Mouse (Mus musculus): Measurements from ENCODE around the gene 3100002H09Rik. TPM values are rescaled to one million over a fixed set of nuclear protein-coding genes. Genes with fewer than 3 reads are reported as not detected.

The 3100002H09Rik gene
- polyA plus RNA-seq, 1 experiment from 2014 or later = 0.84 TPM

GRCm38 (mm10) chr4:124607166-124607565 lies 3.4 kb downstream of the 3100002H09Rik start:
- H3K27ac ChIP-seq (replicated peaks; ENCODE audit: low read depth, low read length) = no peak overlapping the region
- no peaks in the 10 kb centered on the region for H3K36me3 ChIP-seq (ENCODE audit: control insufficient read depth, insufficient read depth, low read length)
- H3K9me3 ChIP-seq (ENCODE audit: control insufficient read depth, low read length) = no peaks in the 10 kb centered on the region
- H3K4me2 ChIP-seq (ENCODE audit: low read length) = no peak overlapping the region
- ATAC-seq (ENCODE audit: low FRiP score, low TSS enrichment) (no peak), DNase-seq (no peak)
- H3K27me3 ChIP-seq (ENCODE audit: control insufficient read depth, insufficient read depth, low read length) = 0 out of 2 replicates have a peak, but pooled peaks cover 3% of the 10 kb centered on the region
- H3K9ac ChIP-seq (replicated peaks; ENCODE audit: low read length) = no peak overlapping the region
- 60% methylated on average over 8 of the region's 8 CpGs for WGBS
- H3K4me1 ChIP-seq (ENCODE audit: control insufficient read depth, insufficient read depth, low read length) = no peaks in the 10 kb centered on the region
- H3K4me3 ChIP-seq (replicated peaks; ENCODE audit: low read depth, low read length) = no peak overlapping the region

GRCm38 (mm10) chr4:124606180-124606579 lies 4.4 kb downstream of the 3100002H09Rik start:
- Histone ChIP-seq H3K36me3 (ENCODE audit: control insufficient read depth, insufficient read depth, low read length) (no peaks in the 10 kb centered on the region), H3K27me3 (ENCODE audit: control insufficient read depth, insufficient read depth, low read length) (0 out of 2 replicates have a peak, but pooled peaks cover 3% of the 10 kb centered on the region), H3K4me3 (replicated peaks; ENCODE audit: low read depth, low read length) (no peak overlapping the region), H3K4me1 (ENCODE audit: control insufficient read depth, insufficient read depth, low read length) (no peaks in the 10 kb centered on the region), H3K27ac (replicated peaks; ENCODE audit: low read depth, low read length) (no peak overlapping the region), H3K4me2 (ENCODE audit: low read length) (no peak overlapping the region), H3K9ac (replicated peaks; ENCODE audit: low read length) (no peak overlapping the region), H3K9me3 (ENCODE audit: control insufficient read depth, low read length) (no peaks in the 10 kb centered on the region)
- ATAC-seq (ENCODE audit: low FRiP score, low TSS enrichment) (no peak), DNase-seq (no peak)
- WGBS = 80% methylated on average over 3 of the region's 3 CpGs

DNA sequence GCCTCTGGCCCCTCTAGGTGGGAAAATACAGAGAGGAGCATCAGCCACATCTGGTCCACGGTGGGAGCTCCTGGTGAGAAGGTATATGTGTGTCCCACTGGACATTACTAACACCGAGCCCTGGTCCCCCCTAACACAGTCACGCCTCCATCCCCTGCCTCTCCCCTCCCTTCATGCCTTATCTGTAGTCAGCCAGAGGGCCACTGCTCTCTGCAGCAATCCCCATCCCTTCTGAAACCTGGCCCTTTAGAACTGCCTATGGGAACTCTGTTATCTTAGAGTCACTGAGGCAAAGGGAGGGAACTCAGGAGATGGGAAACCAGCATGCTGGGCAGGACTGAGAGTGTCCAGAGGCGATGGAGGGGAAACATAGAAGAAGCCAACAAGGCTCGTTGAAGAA lies 5.3 kb downstream of the 3100002H09Rik start:
- Histone ChIP-seq H3K4me3 (replicated peaks; ENCODE audit: low read depth, low read length) (no peak overlapping the region), H3K9me3 (ENCODE audit: control insufficient read depth, low read length) (no peaks in the 10 kb centered on the region), H3K9ac (replicated peaks; ENCODE audit: low read length) (no peak overlapping the region), H3K27me3 (ENCODE audit: control insufficient read depth, insufficient read depth, low read length) (0 out of 2 replicates have a peak, but pooled peaks cover 3% of the 10 kb centered on the region), H3K36me3 (ENCODE audit: control insufficient read depth, insufficient read depth, low read length) (no peaks in the 10 kb centered on the region), H3K4me1 (ENCODE audit: control insufficient read depth, insufficient read depth, low read length) (no peaks in the 10 kb centered on the region), H3K4me2 (ENCODE audit: low read length) (no peak overlapping the region), H3K27ac (replicated peaks; ENCODE audit: low read depth, low read length) (no peak overlapping the region)
- no peak for ATAC-seq (ENCODE audit: low FRiP score, low TSS enrichment)
- 79% methylated on average over 5 of the region's 5 CpGs for WGBS
- no peak for DNase-seq

- Histone ChIP-seq H3K4me2 (ENCODE audit: low read length) (no peak overlapping the region), H3K4me1 (ENCODE audit: control insufficient read depth, insufficient read depth, low read length) (no peaks in the 10 kb centered on the region), H3K36me3 (ENCODE audit: control insufficient read depth, insufficient read depth, low read length) (no peaks in the 10 kb centered on the region), H3K9ac (replicated peaks; ENCODE audit: low read length) (no peak overlapping the region), H3K4me3 (replicated peaks; ENCODE audit: low read depth, low read length) (no peak overlapping the region), H3K9me3 (ENCODE audit: control insufficient read depth, low read length) (no peaks in the 10 kb centered on the region), H3K27me3 (ENCODE audit: control insufficient read depth, insufficient read depth, low read length) (0 out of 2 replicates have a peak, but pooled peaks cover 3% of the 10 kb centered on the region), H3K27ac (replicated peaks; ENCODE audit: low read depth, low read length) (no peak overlapping the region)
- 33% methylated on average over 9 of the region's 9 CpGs for WGBS
- ATAC-seq (ENCODE audit: low FRiP score, low TSS enrichment) (no peak), DNase-seq (no peak)
These were observed 6.9 kb downstream of the 3100002H09Rik start for GRCm38 (mm10) chr4:124603712-124604111.

DNA sequence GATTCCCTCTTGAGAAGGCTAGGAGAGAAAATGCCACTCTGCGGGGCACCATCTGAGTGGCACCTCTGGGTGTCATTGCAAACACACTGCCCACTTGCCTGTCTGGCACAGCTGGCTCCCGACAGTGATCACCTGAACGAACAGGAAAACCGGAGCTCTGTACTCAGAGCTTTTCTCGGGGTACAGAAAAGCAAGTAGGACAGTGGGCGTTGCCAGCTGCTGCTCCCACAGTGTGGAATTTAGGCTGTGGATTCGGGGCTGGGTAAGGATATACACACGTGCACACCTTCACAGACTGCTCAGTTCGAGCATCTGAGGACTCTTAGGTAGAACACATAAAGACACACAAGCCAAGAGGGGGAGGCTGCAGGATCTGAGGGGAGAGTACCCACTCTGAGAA lies 14.7 kb downstream of the 3100002H09Rik start:
- ATAC-seq (ENCODE audit: low FRiP score, low TSS enrichment) = no peak
- Histone ChIP-seq H3K27me3 (ENCODE audit: control insufficient read depth, insufficient read depth, low read length) (no peaks in the 10 kb centered on the region), H3K4me3 (replicated peaks; ENCODE audit: low read depth, low read length) (no peak overlapping the region), H3K36me3 (ENCODE audit: control insufficient read depth, insufficient read depth, low read length) (no peaks in the 10 kb centered on the region), H3K27ac (replicated peaks; ENCODE audit: low read depth, low read length) (no peak overlapping the region), H3K9me3 (ENCODE audit: control insufficient read depth, low read length) (no peaks in the 10 kb centered on the region), H3K4me1 (ENCODE audit: control insufficient read depth, insufficient read depth, low read length) (no peaks in the 10 kb centered on the region), H3K9ac (replicated peaks; ENCODE audit: low read length) (no peak overlapping the region), H3K4me2 (ENCODE audit: low read length) (no peak overlapping the region)
- WGBS = 86% methylated on average over 9 of the region's 9 CpGs
- no peak for DNase-seq

GRCm38 (mm10) chr4:124594933-124595332 lies 15.7 kb downstream of the 3100002H09Rik start:
- H3K36me3 ChIP-seq (ENCODE audit: control insufficient read depth, insufficient read depth, low read length) = no peaks in the 10 kb centered on the region
- ATAC-seq (ENCODE audit: low FRiP score, low TSS enrichment) = no peak
- H3K4me3 ChIP-seq (replicated peaks; ENCODE audit: low read depth, low read length) = no peak overlapping the region
- H3K27me3 ChIP-seq (ENCODE audit: control insufficient read depth, insufficient read depth, low read length) = no peaks in the 10 kb centered on the region
- H3K4me2 ChIP-seq (ENCODE audit: low read length) = no peak overlapping the region
- H3K27ac ChIP-seq (replicated peaks; ENCODE audit: low read depth, low read length) = no peak overlapping the region
- 40% methylated on average over 13 of the region's 13 CpGs for WGBS
- H3K9me3 ChIP-seq (ENCODE audit: control insufficient read depth, low read length) = no peaks in the 10 kb centered on the region
- peak; percentile 73 for DNase-seq
- H3K4me1 ChIP-seq (ENCODE audit: control insufficient read depth, insufficient read depth, low read length) = no peaks in the 10 kb centered on the region
- no peak overlapping the region for H3K9ac ChIP-seq (replicated peaks; ENCODE audit: low read length)

DNA sequence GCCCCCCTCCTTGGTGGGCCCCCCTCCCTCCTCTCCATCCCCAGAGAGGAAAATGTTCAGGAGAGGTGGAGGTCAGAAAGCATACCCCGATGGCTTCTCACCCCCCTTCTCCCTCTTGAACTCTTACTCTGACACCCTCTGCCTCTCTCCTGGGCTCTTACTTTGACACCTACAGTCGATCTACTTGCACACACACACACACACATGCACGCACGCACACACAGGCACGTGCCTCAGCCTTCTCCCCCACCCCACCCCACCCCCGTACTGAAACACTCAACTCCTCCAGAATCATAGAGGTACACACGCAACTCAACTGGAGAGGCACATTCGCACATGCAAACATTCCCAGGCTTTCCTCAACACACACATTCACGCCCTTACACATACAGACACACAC lies 16.9 kb downstream of the 3100002H09Rik start:
- DNase-seq = no peak

DNA sequence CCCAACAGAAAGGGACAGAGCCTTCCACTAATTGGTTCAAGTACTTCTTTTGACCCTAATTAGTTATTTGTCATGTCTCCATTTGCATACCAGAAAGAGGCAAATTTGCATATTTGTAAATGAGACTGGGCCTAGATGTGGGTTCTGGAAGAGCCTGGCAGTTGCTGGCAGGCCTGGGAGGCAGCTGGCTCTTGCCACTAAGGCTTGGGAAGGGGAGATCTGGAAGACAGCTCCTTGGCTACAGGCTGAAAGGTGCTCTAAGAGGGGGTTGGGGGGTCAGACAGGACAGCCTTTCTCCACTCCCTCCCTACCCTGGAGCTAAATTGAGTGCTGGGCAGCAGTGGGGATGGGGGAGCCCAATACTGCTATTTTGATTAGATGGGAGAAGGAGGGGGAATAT lies 17.4 kb downstream of the 3100002H09Rik start:
- Histone ChIP-seq H3K4me1 (ENCODE audit: control insufficient read depth, insufficient read depth, low read length) (no peaks in the 10 kb centered on the region), H3K9me3 (ENCODE audit: control insufficient read depth, low read length) (no peaks in the 10 kb centered on the region), H3K27ac (replicated peaks; ENCODE audit: low read depth, low read length) (no peak overlapping the region), H3K4me3 (replicated peaks; ENCODE audit: low read depth, low read length) (no peak overlapping the region), H3K36me3 (ENCODE audit: control insufficient read depth, insufficient read depth, low read length) (no peaks in the 10 kb centered on the region), H3K27me3 (ENCODE audit: control insufficient read depth, insufficient read depth, low read length) (no peaks in the 10 kb centered on the region), H3K4me2 (ENCODE audit: low read length) (no peak overlapping the region), H3K9ac (replicated peaks; ENCODE audit: low read length) (no peak overlapping the region)
- ATAC-seq (ENCODE audit: low FRiP score, low TSS enrichment) (no peak), DNase-seq (no peak)

More for the DNA sequence above, 16.9 kb downstream of the 3100002H09Rik start:
- Histone ChIP-seq H3K4me2 (ENCODE audit: low read length) (no peak overlapping the region), H3K27me3 (ENCODE audit: control insufficient read depth, insufficient read depth, low read length) (no peaks in the 10 kb centered on the region), H3K27ac (replicated peaks; ENCODE audit: low read depth, low read length) (no peak overlapping the region), H3K36me3 (ENCODE audit: control insufficient read depth, insufficient read depth, low read length) (no peaks in the 10 kb centered on the region), H3K4me1 (ENCODE audit: control insufficient read depth, insufficient read depth, low read length) (no peaks in the 10 kb centered on the region), H3K4me3 (replicated peaks; ENCODE audit: low read depth, low read length) (no peak overlapping the region), H3K9me3 (ENCODE audit: control insufficient read depth, low read length) (no peaks in the 10 kb centered on the region), H3K9ac (replicated peaks; ENCODE audit: low read length) (no peak overlapping the region)
- WGBS = 72% methylated on average over 9 of the region's 9 CpGs
- no peak for ATAC-seq (ENCODE audit: low FRiP score, low TSS enrichment)

DNA sequence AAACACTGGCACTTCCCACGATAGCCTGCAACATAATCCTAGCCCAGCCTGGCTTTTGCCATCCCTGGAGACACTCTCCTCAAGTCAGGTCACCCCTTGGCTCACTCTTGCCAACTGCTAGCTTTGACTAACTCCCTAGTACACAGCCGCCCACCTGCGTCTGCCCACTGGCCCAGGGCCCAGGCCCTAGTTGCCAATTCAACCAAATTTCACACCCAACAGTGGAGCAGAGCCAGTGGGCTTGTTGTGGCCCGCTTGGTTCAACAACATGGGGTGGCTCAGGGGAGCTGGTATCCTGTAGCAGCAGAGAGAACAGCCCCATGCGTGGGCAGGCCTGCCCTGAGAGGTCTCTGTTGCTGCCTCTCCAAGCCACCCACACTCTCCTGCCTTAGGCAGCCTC lies 18.4 kb downstream of the 3100002H09Rik start:
- DNase-seq (no peak), ATAC-seq (ENCODE audit: low FRiP score, low TSS enrichment) (no peak)
- no peaks in the 10 kb centered on the region for H3K27me3 ChIP-seq (ENCODE audit: control insufficient read depth, insufficient read depth, low read length)
- 81% methylated on average over 5 of the region's 5 CpGs for WGBS
- H3K9ac ChIP-seq (replicated peaks; ENCODE audit: low read length) = no peak overlapping the region
- H3K27ac ChIP-seq (replicated peaks; ENCODE audit: low read depth, low read length) = no peak overlapping the region
- H3K4me3 ChIP-seq (replicated peaks; ENCODE audit: low read depth, low read length) = no peak overlapping the region
- no peaks in the 10 kb centered on the region for H3K36me3 ChIP-seq (ENCODE audit: control insufficient read depth, insufficient read depth, low read length)
- H3K4me2 ChIP-seq (ENCODE audit: low read length) = no peak overlapping the region
- no peaks in the 10 kb centered on the region for H3K9me3 ChIP-seq (ENCODE audit: control insufficient read depth, low read length)
- 0 out of 2 replicates have a peak, but pooled peaks cover 1% of the 10 kb centered on the region for H3K4me1 ChIP-seq (ENCODE audit: control insufficient read depth, insufficient read depth, low read length)

All from midbrain, embryonic 14.5 days (tissue).